Mouse (Mus musculus) CH12.LX (cell line): ENCODE data around the gene Crym. TPM values are rescaled to one million over a fixed set of nuclear protein-coding genes. Genes with fewer than 3 reads are reported as not detected.

ENCODE experiments used
- DNase-seq: peaks from one replicate; pipeline ENCODE4 v3.0.0-alpha.2; 2013; ENCODE audit errors: extremely low read depth
- H3K27ac ChIP-seq: 2 replicates; pipeline ENCODE4 v1.5.1; 2012; ENCODE audit warnings: low read depth, mild to moderate bottlenecking, control low read depth, moderate library complexity; ENCODE audit not compliant: insufficient read depth
- H3K27me3 ChIP-seq: replicated peaks from 2 replicates; pipeline ENCODE3; 2012; ENCODE audit warnings: inconsistent platforms
- H3K36me3 ChIP-seq, 2 experiments: replicated peaks in 1 of 2; 2 replicates each; pipeline versions ENCODE3 to v1.6.1; 2012; ENCODE audit warnings: inconsistent platforms in 1 of 2, low read length in 1 of 2, mild to moderate bottlenecking in 1 of 2, mixed read lengths in 1 of 2, moderate library complexity in 1 of 2; ENCODE audit not compliant: control insufficient read depth in 1 of 2, insufficient read depth in 1 of 2
- H3K4me1 ChIP-seq, 2 experiments: 2 replicates each; pipeline ENCODE4 v1.6.1; 2012; ENCODE audit warnings: inconsistent platforms in 1 of 2, moderate library complexity in 1 of 2; ENCODE audit not compliant: insufficient read depth in 2 of 2, control insufficient read depth in 1 of 2
- H3K4me2 ChIP-seq: 2 replicates; pipeline ENCODE4 v1.6.1; 2012; ENCODE audit warnings: low read depth, mild to moderate bottlenecking, control low read depth; ENCODE audit not compliant: poor library complexity, insufficient read depth, severe bottlenecking
- H3K4me3 ChIP-seq, 3 experiments: fragments of 150-350 bp in 1 of 3; sonication (generic) in 1 of 3; replicated peaks in 1 of 3; 2 replicates each; pipeline versions ENCODE3 to v1.5.1; 2011 to 2012; ENCODE audit warnings: low read depth in 2 of 3, low read length in 2 of 3, mild to moderate bottlenecking in 2 of 3, moderate library complexity in 2 of 3, control low read depth in 1 of 3, improper control_type of control experiment in 1 of 3, inconsistent platforms in 1 of 3, mixed read lengths in 1 of 3; ENCODE audit not compliant: poor library complexity in 1 of 3
- H3K79me2 ChIP-seq: replicated peaks from 2 replicates; pipeline ENCODE4 v1.6.1; 2012; ENCODE audit warnings: mild to moderate bottlenecking, moderate library complexity; ENCODE audit not compliant: control insufficient read depth, poor library complexity, insufficient read depth, severe bottlenecking; ENCODE audit errors: extremely low read depth
- H3K9ac ChIP-seq: 2 replicates; pipeline ENCODE4 v1.6.1; 2012; ENCODE audit warnings: low read depth, mild to moderate bottlenecking, control low read depth, moderate library complexity; ENCODE audit not compliant: insufficient read depth
- H3K9me3 ChIP-seq: replicated peaks from 2 replicates; pipeline ENCODE3; 2012; ENCODE audit warnings: low read length, inconsistent platforms, mixed read lengths
- CHD1 ChIP-seq: IDR thresholded peaks from 2 replicates; pipeline ENCODE4 v1.6.1; 2012; ENCODE audit warnings: low read depth, low read length, improper control_type of control experiment, inconsistent platforms
- E2F4 ChIP-seq: IDR thresholded peaks from 2 replicates; pipeline ENCODE4 v1.6.1; 2011; ENCODE audit warnings: low read depth, low read length, improper control_type of control experiment; ENCODE audit not compliant: insufficient replicate concordance
- EP300 ChIP-seq: IDR thresholded peaks from 2 replicates; pipeline ENCODE4 v1.6.1; 2011; ENCODE audit warnings: low read length, improper control_type of control experiment
- GABPA ChIP-seq: IDR thresholded peaks from 2 replicates; pipeline ENCODE4 v1.6.1; 2012; ENCODE audit warnings: low read depth, low read length, improper control_type of control experiment, inconsistent platforms; ENCODE audit not compliant: insufficient replicate concordance
- JUN ChIP-seq: IDR thresholded peaks from 2 replicates; pipeline ENCODE4 v1.6.1; 2011; ENCODE audit warnings: low read depth, mild to moderate bottlenecking, low read length, improper control_type of control experiment, moderate library complexity; ENCODE audit not compliant: insufficient read depth
- KAT2A ChIP-seq: IDR thresholded peaks from 2 replicates; pipeline ENCODE4 v1.6.1; 2012; ENCODE audit warnings: low read length, improper control_type of control experiment, inconsistent platforms; ENCODE audit not compliant: insufficient replicate concordance
- MEF2A ChIP-seq: IDR thresholded peaks from 2 replicates; pipeline ENCODE4 v1.6.1; 2014; ENCODE audit warnings: low read depth, mild to moderate bottlenecking, inconsistent platforms, low read length, improper control_type of control experiment, borderline replicate concordance
- MXI1 ChIP-seq: IDR thresholded peaks from 2 replicates; pipeline ENCODE4 v1.6.1; 2011; ENCODE audit warnings: mild to moderate bottlenecking, low read depth, low read length, improper control_type of control experiment
- MYC ChIP-seq: IDR thresholded peaks from 2 replicates; pipeline ENCODE4 v1.6.1; 2011; ENCODE audit warnings: low read depth, mild to moderate bottlenecking, improper control_type of control experiment, low read length
- POLR2A ChIP-seq: IDR thresholded peaks from 2 replicates; pipeline ENCODE4 v1.6.1; 2011; ENCODE audit warnings: low read depth, mild to moderate bottlenecking, improper control_type of control experiment, low read length
- POLR2AphosphoS2 ChIP-seq: IDR thresholded peaks from 2 replicates; pipeline ENCODE4 v1.6.1; 2011; ENCODE audit warnings: low read depth, low read length, improper control_type of control experiment
- RAD21 ChIP-seq: IDR thresholded peaks from 2 replicates; pipeline ENCODE4 v1.6.1; 2011; ENCODE audit warnings: low read depth, mild to moderate bottlenecking, low read length, improper control_type of control experiment, moderate library complexity
- SIN3A ChIP-seq: IDR thresholded peaks from 2 replicates; pipeline ENCODE4 v1.6.1; 2012; ENCODE audit warnings: low read length, improper control_type of control experiment, inconsistent platforms
- SMC3 ChIP-seq: IDR thresholded peaks from 2 replicates; pipeline ENCODE4 v1.6.1; 2011; ENCODE audit warnings: low read depth, low read length, improper control_type of control experiment
- TBP ChIP-seq: conservative IDR thresholded peaks from 2 replicates; pipeline ENCODE4 v1.6.1; 2011; ENCODE audit warnings: low read depth, low read length, improper control_type of control experiment
- USF1 ChIP-seq: IDR thresholded peaks from 2 replicates; pipeline ENCODE4 v1.6.1; 2014; ENCODE audit warnings: low read depth, mild to moderate bottlenecking, inconsistent platforms, low read length, improper control_type of control experiment
- ZC3H11A ChIP-seq: IDR thresholded peaks from 2 replicates; pipeline ENCODE4 v1.6.1; 2012; ENCODE audit warnings: low read depth, mild to moderate bottlenecking, inconsistent platforms, low read length, improper control_type of control experiment
- ZKSCAN1 ChIP-seq: IDR thresholded peaks from 2 replicates; pipeline ENCODE4 v1.6.1; 2012; ENCODE audit warnings: low read depth, inconsistent platforms, low read length, improper control_type of control experiment, borderline replicate concordance
- ZNF384 ChIP-seq: IDR thresholded peaks from 2 replicates; pipeline ENCODE4 v1.6.1; 2012; ENCODE audit warnings: low read depth, low read length, improper control_type of control experiment, inconsistent platforms
- dilution Hi-C: fragments of 300-500 bp; cut with MboI; formaldehyde crosslinking; loops from 2 replicates; pipeline ENCODE4 v1.14.3; 2020; ENCODE audit warnings: low sequenced_read_pairs; ENCODE audit not compliant: extremely low pct_unique_long_range_greater_than_20kb, extremely low pct_ligation_motif_present
- in situ Hi-C: fragments of 300-500 bp; cut with MboI; formaldehyde crosslinking; loops from 3 replicates; pipeline ENCODE4 v1.14.3; 2019; ENCODE audit warnings: low sequenced_read_pairs, low pct_ligation_motif_present, low pct_unique_long_range_greater_than_20kb, mixed read lengths
- polyA plus RNA-seq: library from polyadenylated mRNA; unstranded; fragments of >175 nt; gene quantifications from 2 replicates; pipeline ENCODE4 v1.2.1, GENCODE M21; 2012; ENCODE audit warnings: low read depth; ENCODE audit not compliant: insufficient read length
- total RNA-seq, 2 experiments: library from RNA; depleted of rRNA; stranded (reverse); fragments of 300-350 nt in 1 of 2; fragments of >200 nt in 1 of 2; gene quantifications; 2 replicates each; pipeline ENCODE4 v1.2.3; 2012 to 2014

The Crym gene
- total and polyA plus RNA-seq, 3 experiments: not detected

DNA sequence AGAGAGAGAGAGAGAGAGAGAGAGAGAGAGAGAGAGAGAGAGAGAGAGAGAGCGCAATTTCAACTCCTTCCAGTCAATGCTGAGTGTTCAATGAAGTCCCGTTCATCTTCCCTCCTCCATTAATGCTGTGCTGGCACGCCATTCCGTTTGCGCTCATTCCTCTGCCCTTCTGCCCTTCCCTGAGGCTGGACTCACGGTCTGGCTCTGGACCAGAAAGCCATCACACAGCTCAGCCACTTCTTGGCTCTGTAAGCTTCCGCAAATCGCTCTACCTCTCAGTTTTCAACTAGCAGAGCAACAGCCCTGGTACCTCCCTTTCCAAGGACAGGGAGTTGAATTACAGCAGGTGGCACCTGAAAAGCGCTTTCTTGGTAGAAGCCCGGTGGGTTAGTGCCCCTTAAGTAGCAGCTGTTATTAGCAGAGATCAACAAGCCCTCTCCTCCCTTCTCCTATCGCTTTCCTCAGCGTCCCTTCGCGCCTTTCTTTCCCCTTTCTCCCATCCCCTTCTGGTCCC is 623 bp downstream of the Crym start:
- H3K9ac ChIP-seq: no peak overlapping the region
- no peaks in the 10 kb centered on the region for H3K79me2 ChIP-seq
- peaks cover 2% of the 10 kb centered on the region for H3K27me3 ChIP-seq
- H3K9me3 ChIP-seq: no peaks in the 10 kb centered on the region
- no peak overlapping the region for H3K27ac ChIP-seq
- no peaks in the 10 kb centered on the region for H3K36me3 ChIP-seq
- TF ChIP-seq MYC: no peak
- no peak for TF ChIP-seq SMC3
- TF ChIP-seq MEF2A: no peak
- TF ChIP-seq EP300: no peak
- TF ChIP-seq ZC3H11A: no peak
- no peaks in the 10 kb centered on the region for H3K4me1 ChIP-seq
- DNase-seq: no peak
- H3K4me3 ChIP-seq: no peak overlapping the region
- H3K4me2 ChIP-seq: no peak overlapping the region
- in situ Hi-C loops: no loop called here
- dilution Hi-C loops: no loop called here

DNA sequence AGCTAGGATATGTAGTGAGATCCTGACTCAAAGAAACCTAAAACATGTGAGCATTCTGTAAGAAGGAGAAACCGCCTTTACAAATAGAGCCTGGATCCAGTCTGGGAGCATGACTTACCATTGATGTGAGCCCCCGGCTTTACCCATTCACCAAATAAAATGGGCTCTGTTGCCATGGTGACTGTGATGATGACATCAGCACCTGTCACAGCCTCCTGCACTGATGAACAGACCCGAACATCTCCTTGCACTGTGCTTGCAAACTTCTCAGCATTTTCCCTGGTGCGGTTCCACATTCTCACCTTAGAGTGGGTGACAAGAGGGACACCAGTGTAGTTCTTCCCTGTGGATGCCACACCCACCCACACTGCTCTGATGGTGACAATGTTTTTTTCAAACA is 6.7 kb downstream of the Crym start:
- no peaks in the 10 kb centered on the region for H3K4me1 ChIP-seq
- no peak overlapping the region for H3K4me3 ChIP-seq
- H3K79me2 ChIP-seq: no peaks in the 10 kb centered on the region
- no peak overlapping the region for H3K27ac ChIP-seq
- peaks cover 4% of the 10 kb centered on the region for H3K27me3 ChIP-seq
- DNase-seq: no peak
- no peaks in the 10 kb centered on the region for H3K36me3 ChIP-seq
- TF ChIP-seq USF1 (no peak), KAT2A (no peak), MXI1 (no peak), CHD1 (no peak), SIN3A (no peak), MYC (no peak), E2F4 (no peak), ZKSCAN1 (no peak), POLR2AphosphoS2 (no peak), JUN (no peak), RAD21 (no peak), POLR2A (no peak), TBP (no peak), ZNF384 (no peak), GABPA (no peak), SMC3 (no peak)
- no peaks in the 10 kb centered on the region for H3K9me3 ChIP-seq
- H3K4me2 ChIP-seq: no peak overlapping the region
- in situ Hi-C loops (no loop called here), dilution Hi-C loops (no loop called here)
- H3K9ac ChIP-seq: no peak overlapping the region
